8 mouse cellular contexts compared by ENCODE assay signal in genomic region chr3:88607065-88607757, GRCm38 (mm10). TPM values are rescaled to one million over a fixed set of nuclear protein-coding genes. Genes with fewer than 3 reads are reported as not detected.
DNase-seq lines count a peak whose midpoint lies in the region; ATAC-seq and TF ChIP-seq lines count a peak whose summit lies in the region.

No protein-coding gene starts in this region.

- peak; percentile 92 for DNase-seq in 3T3-L1 (ENCODE audit: low read depth, low spot score)
- peak; percentile 86 to 89 for DNase-seq in adrenal gland, postnatal 36 days
- DNase-seq in heart, adult 8-10 months (ENCODE audit: low spot score): peak; percentile 93
- DNase-seq in kidney, adult 8-10 months: peak; percentile 81 to 91
- peak; percentile 81 for DNase-seq in limb, embryonic 14.5 days (ENCODE audit: low spot score)
- peak; percentile 61 to 85 for DNase-seq in spleen, adult 2 months (ENCODE audit: low read depth in 1 of 2, low spot score in 2 of 2)

- TF ChIP-seq CTCF in spleen, adult 2 months (IDR thresholded peaks at IDR 0.05; ENCODE audit: extremely low read depth, insufficient read depth, insufficient read length, insufficient replicate concordance): peak; percentile 99

- no peaks in the 10 kb centered on the region for H3K9me3 ChIP-seq in embryonic facial prominence, embryonic 12.5 days
- no peaks in the 10 kb centered on the region for H3K9me3 ChIP-seq in limb, embryonic 14.5 days (ENCODE audit: control insufficient read depth, low read length)
- H3K9me3 ChIP-seq in midbrain, embryonic 16.5 days (replicated peaks; ENCODE audit: control insufficient read depth, low read length, poor library complexity, severe bottlenecking): no peaks in the 10 kb centered on the region

- no peaks in the 10 kb centered on the region for H3K27me3 ChIP-seq in embryonic facial prominence, embryonic 12.5 days
- no peaks in the 10 kb centered on the region for H3K27me3 ChIP-seq in limb, embryonic 14.5 days (ENCODE audit: control insufficient read depth, insufficient read depth, low read length)
- H3K27me3 ChIP-seq in midbrain, embryonic 16.5 days (ENCODE audit: control insufficient read depth, insufficient read depth, low read depth, low read length): no peaks in the 10 kb centered on the region
- H3K27me3 ChIP-seq in spleen, adult 2 months (ENCODE audit: control insufficient read depth, insufficient read depth, low read length): no peaks in the 10 kb centered on the region

- H3K36me3 ChIP-seq in embryonic facial prominence, embryonic 12.5 days: no peaks in the 10 kb centered on the region
- no peaks in the 10 kb centered on the region for H3K36me3 ChIP-seq in limb, embryonic 14.5 days (ENCODE audit: control insufficient read depth, insufficient read depth, low read length)
- H3K36me3 ChIP-seq in midbrain, embryonic 16.5 days (ENCODE audit: control insufficient read depth, insufficient read depth, low read length): no peaks in the 10 kb centered on the region
- H3K36me3 ChIP-seq in spleen, adult 2 months (ENCODE audit: control insufficient read depth, insufficient read depth, low read length): no peaks in the 10 kb centered on the region

- H3K4me1 ChIP-seq in embryonic facial prominence, embryonic 12.5 days: peaks cover 4% of the 10 kb centered on the region; the same call in 1 of the 2 replicates
- H3K4me1 ChIP-seq in limb, embryonic 14.5 days (ENCODE audit: control insufficient read depth, insufficient read depth, low read length): 0 out of 2 replicates have a peak, but pooled peaks cover 7% of the 10 kb centered on the region
- peaks cover 4% of the 10 kb centered on the region for H3K4me1 ChIP-seq in midbrain, embryonic 16.5 days (ENCODE audit: control insufficient read depth, insufficient read depth, low read length)
- H3K4me1 ChIP-seq in spleen, adult 2 months (ENCODE audit: control insufficient read depth, insufficient read depth, insufficient read length): peaks cover 2% of the 10 kb centered on the region; the same call in 1 of the 2 replicates

- no peak overlapping the region for H3K27ac ChIP-seq in embryonic facial prominence, embryonic 12.5 days
- H3K27ac ChIP-seq in limb, embryonic 14.5 days (replicated peaks; ENCODE audit: low read depth, low read length): no peak overlapping the region
- H3K27ac ChIP-seq in midbrain, embryonic 16.5 days (ENCODE audit: low read length): no peak overlapping the region
- H3K27ac ChIP-seq in spleen, adult 2 months (ENCODE audit: insufficient read depth, low read length): no peak overlapping the region

- 1% methylated on average over 20 of the region's 20 CpGs for WGBS in embryonic facial prominence, embryonic 12.5 days
- 2% methylated on average over 19 of the region's 20 CpGs for WGBS in limb, embryonic 14.5 days
- 0% methylated on average over 20 of the region's 20 CpGs for WGBS in midbrain, embryonic 16.5 days
- WGBS in spleen, adult 2 months: 3% methylated on average over 20 of the region's 20 CpGs

- H3K4me2 ChIP-seq in embryonic facial prominence, embryonic 12.5 days (replicated peaks): peak overlapping the region; percentile 62
- H3K4me2 ChIP-seq in limb, embryonic 14.5 days (replicated peaks; ENCODE audit: low read depth, low read length, severe bottlenecking): peak overlapping the region; percentile 43
- H3K4me2 ChIP-seq in midbrain, embryonic 16.5 days (ENCODE audit: low read length): peak overlapping the region; percentile 67

- H3K4me3 ChIP-seq in embryonic facial prominence, embryonic 12.5 days: peak overlapping the region; percentile 26
- H3K4me3 ChIP-seq in limb, embryonic 14.5 days (replicated peaks; ENCODE audit: low read length): peak overlapping the region; percentile 27
- H3K4me3 ChIP-seq in midbrain, embryonic 16.5 days (ENCODE audit: low read depth, low read length): peak overlapping the region; percentile 18
- H3K4me3 ChIP-seq in spleen, adult 2 months (ENCODE audit: extremely low read depth, insufficient read depth, insufficient read length): peak overlapping the region; percentile 11; the same call in 1 of the 2 replicates

- H3K9ac ChIP-seq in embryonic facial prominence, embryonic 12.5 days: peak overlapping the region; percentile 48
- H3K9ac ChIP-seq in limb, embryonic 14.5 days (ENCODE audit: low read depth, low read length, severe bottlenecking): peak overlapping the region; percentile 48
- peak overlapping the region; percentile 58 for H3K9ac ChIP-seq in midbrain, embryonic 16.5 days (ENCODE audit: low read depth, low read length)

- TF ChIP-seq POLR2A in limb, embryonic 14.5 days (IDR thresholded peaks at IDR 0.05; ENCODE audit: borderline replicate concordance, extremely low read depth, insufficient read depth, insufficient read length): no peak
- no peak for TF ChIP-seq POLR2A in spleen, adult 2 months (IDR thresholded peaks at IDR 0.05; ENCODE audit: low read depth, low read length)

- peak; percentile 79 for ATAC-seq in embryonic facial prominence, embryonic 12.5 days (ENCODE audit: insufficient number of reproducible peaks, insufficient read depth, low FRiP score, low TSS enrichment)
- ATAC-seq in limb, embryonic 14.5 days (ENCODE audit: low FRiP score, low read depth): peak; percentile 93
- peak; percentile 91 for ATAC-seq in midbrain, embryonic 16.5 days

RNA-seq across cellular contexts. Expression of gene Arhgef2, which starts 1.4 kb away (rescaled TPM):
- total RNA-seq in adrenal gland, postnatal 36 days (2021): 10 to 100 TPM; 24.6 to 25.3 TPM
- polyA plus RNA-seq in embryonic facial prominence, embryonic 12.5 days (2016; fragmentation: Nextera tagmentation; extraction: Ambion mirVana): 117 and 123 TPM in 2 replicates
- total RNA-seq in heart, adult 8-10 months (2022): 10 to 100 TPM; 38.8 to 45.9 (median 41.4) TPM
- polyA plus RNA-seq in limb, embryonic 14.5 days (2012; rRNA removed): 81.9 and 105 TPM in 2 replicates
- 84.7 and 94.8 TPM in 2 replicates for polyA plus RNA-seq in limb, embryonic 14.5 days (2014; fragmentation: Nextera tagmentation; extraction: Ambion mirVana)
- 104 and 131 TPM in 2 replicates for polyA plus RNA-seq in midbrain, embryonic 16.5 days (2015; fragmentation: Nextera tagmentation; extraction: Ambion mirVana)
- polyA plus RNA-seq in spleen, adult 2 months (2012; rRNA removed): 120 and 146 TPM in 2 replicates

RNA-seq across cellular contexts. Expression of gene Ssr2, which starts 31.5 kb away (rescaled TPM):
- total RNA-seq in adrenal gland, postnatal 36 days (2021): 100 to 1,000 TPM; 207 to 252 TPM
- 184 and 185 TPM in 2 replicates for polyA plus RNA-seq in embryonic facial prominence, embryonic 12.5 days (2016; fragmentation: Nextera tagmentation; extraction: Ambion mirVana)
- 10 to 100 TPM; 60.4 to 67.0 (median 64.4) TPM for total RNA-seq in heart, adult 8-10 months (2022)
- 422 and 466 TPM in 2 replicates for polyA plus RNA-seq in limb, embryonic 14.5 days (2012; rRNA removed)
- 307 and 325 TPM in 2 replicates for polyA plus RNA-seq in limb, embryonic 14.5 days (2014; fragmentation: Nextera tagmentation; extraction: Ambion mirVana)
- polyA plus RNA-seq in midbrain, embryonic 16.5 days (2015; fragmentation: Nextera tagmentation; extraction: Ambion mirVana): 127 and 144 TPM in 2 replicates
- 77.2 and 88.7 TPM in 2 replicates for polyA plus RNA-seq in spleen, adult 2 months (2012; rRNA removed)

RNA-seq across cellular contexts. Expression of gene Rxfp4, which starts 45.7 kb away (rescaled TPM):
- not detected for total RNA-seq in adrenal gland, postnatal 36 days (2021)
- not detected in 2 replicates for polyA plus RNA-seq in embryonic facial prominence, embryonic 12.5 days (2016; fragmentation: Nextera tagmentation; extraction: Ambion mirVana)
- total RNA-seq in heart, adult 8-10 months (2022): under 1 TPM in 1 of 4 experiments, not detected in 3; 0.23 TPM
- polyA plus RNA-seq in limb, embryonic 14.5 days (2012; rRNA removed): not detected in 2 replicates
- polyA plus RNA-seq in limb, embryonic 14.5 days (2014; fragmentation: Nextera tagmentation; extraction: Ambion mirVana): 0.15 TPM in 1 of 2 replicates, not detected in the other
- not detected in 2 replicates for polyA plus RNA-seq in midbrain, embryonic 16.5 days (2015; fragmentation: Nextera tagmentation; extraction: Ambion mirVana)
- polyA plus RNA-seq in spleen, adult 2 months (2012; rRNA removed): not detected in 2 replicates

RNA-seq across cellular contexts. Expression of gene Ubqln4, which starts 53.7 kb away (rescaled TPM):
- 10 to 100 TPM; 73.3 to 74.2 TPM for total RNA-seq in adrenal gland, postnatal 36 days (2021)
- 57.5 and 63.7 TPM in 2 replicates for polyA plus RNA-seq in embryonic facial prominence, embryonic 12.5 days (2016; fragmentation: Nextera tagmentation; extraction: Ambion mirVana)
- total RNA-seq in heart, adult 8-10 months (2022): 10 to 100 TPM; 68.8 to 90.5 (median 77.6) TPM
- 90.4 and 112 TPM in 2 replicates for polyA plus RNA-seq in limb, embryonic 14.5 days (2012; rRNA removed)
- polyA plus RNA-seq in limb, embryonic 14.5 days (2014; fragmentation: Nextera tagmentation; extraction: Ambion mirVana): 52.5 and 57.8 TPM in 2 replicates
- 39.8 and 41.3 TPM in 2 replicates for polyA plus RNA-seq in midbrain, embryonic 16.5 days (2015; fragmentation: Nextera tagmentation; extraction: Ambion mirVana)
- polyA plus RNA-seq in spleen, adult 2 months (2012; rRNA removed): 32.5 and 33.7 TPM in 2 replicates

RNA-seq across cellular contexts. Expression of gene Lamtor2, which starts 54.3 kb away (rescaled TPM):
- total RNA-seq in adrenal gland, postnatal 36 days (2021): 100 to 1,000 TPM; 142 to 148 TPM
- 144 and 146 TPM in 2 replicates for polyA plus RNA-seq in embryonic facial prominence, embryonic 12.5 days (2016; fragmentation: Nextera tagmentation; extraction: Ambion mirVana)
- 100 to 1,000 TPM; 104 to 116 (median 107) TPM for total RNA-seq in heart, adult 8-10 months (2022)
- 92.5 and 117 TPM in 2 replicates for polyA plus RNA-seq in limb, embryonic 14.5 days (2012; rRNA removed)
- 100 and 103 TPM in 2 replicates for polyA plus RNA-seq in limb, embryonic 14.5 days (2014; fragmentation: Nextera tagmentation; extraction: Ambion mirVana)
- polyA plus RNA-seq in midbrain, embryonic 16.5 days (2015; fragmentation: Nextera tagmentation; extraction: Ambion mirVana): 181 and 193 TPM in 2 replicates
- polyA plus RNA-seq in spleen, adult 2 months (2012; rRNA removed): 104 and 141 TPM in 2 replicates
